Mouse (Mus musculus) midbrain, postnatal 0 days (tissue): ENCODE results near the gene Eif2b5. TPM values are rescaled to one million over a fixed set of nuclear protein-coding genes. Genes with fewer than 3 reads are reported as not detected.

Experiments
- ATAC-seq: fragments of 200-750 bp; cut with Nextera tagmentation; 2 replicates; pipeline ENCODE4 v1.8.0; 2017; ENCODE audit warnings: moderate number of reproducible peaks, mild to moderate bottlenecking, moderate TSS enrichment, moderate library complexity; ENCODE audit not compliant: low FRiP score
- DNase-seq: peaks from one replicate; pipeline ENCODE4 v3.0.0-alpha.2; 2015; ENCODE audit warnings: low spot score
- H3K27ac ChIP-seq: fragments of 300-500 bp; sonication (generic); 2 replicates; pipeline ENCODE4 v1.5.1; 2014; ENCODE audit warnings: low read depth, mild to moderate bottlenecking, low read length, mixed read lengths
- H3K27me3 ChIP-seq: fragments of 300-500 bp; sonication (generic); 2 replicates; pipeline ENCODE4 v1.6.1; 2014; ENCODE audit warnings: low read length, control low read depth, mixed read lengths; ENCODE audit not compliant: insufficient read depth
- H3K36me3 ChIP-seq: fragments of 300-500 bp; sonication (generic); 2 replicates; pipeline ENCODE4 v1.6.1; 2014; ENCODE audit warnings: low read length, control low read depth, mixed read lengths; ENCODE audit not compliant: insufficient read depth
- H3K4me1 ChIP-seq: fragments of 300-500 bp; sonication (generic); 2 replicates; pipeline ENCODE4 v1.6.1; 2014; ENCODE audit warnings: mild to moderate bottlenecking, control low read depth, antibody characterized with exemption, low read length, mixed read lengths; ENCODE audit not compliant: insufficient read depth
- H3K4me2 ChIP-seq: fragments of 300-500 bp; sonication (generic); 2 replicates; pipeline ENCODE4 v1.6.1; 2014; ENCODE audit warnings: low read depth, mild to moderate bottlenecking, low read length, mixed read lengths; ENCODE audit not compliant: poor library complexity, severe bottlenecking
- H3K4me3 ChIP-seq: fragments of 300-500 bp; sonication (generic); 2 replicates; pipeline ENCODE4 v1.5.1; 2014; ENCODE audit warnings: low read depth, mild to moderate bottlenecking, low read length, moderate library complexity
- H3K9ac ChIP-seq: fragments of 300-500 bp; sonication (generic); replicated peaks from 2 replicates; pipeline ENCODE4 v1.6.1; 2014; ENCODE audit warnings: mild to moderate bottlenecking, low read length, moderate library complexity, mixed read lengths; ENCODE audit not compliant: poor library complexity, severe bottlenecking
- H3K9me3 ChIP-seq: fragments of 300-500 bp; sonication (generic); 2 replicates; pipeline ENCODE4 v1.6.1; 2016; ENCODE audit warnings: low read length, control low read depth
- CTCF ChIP-seq: IDR thresholded peaks from 2 replicates; pipeline ENCODE4 v1.5.1; 2016; ENCODE audit warnings: antibody characterized with exemption, mild to moderate bottlenecking
- WGBS: fragments of 180-500 bp; shearing (Covaris S2); extraction: QIAGEN DNeasy Blood & Tissue Kit; methylation state at CpG from one replicate; pipeline ENCODE4 v1.1.7; 2014; 5-methylcytosine and 5-hydroxymethylcytosine counted together
- polyA plus RNA-seq: library from polyadenylated mRNA; unstranded; fragments of >200 nt; fragmentation: Nextera tagmentation; extraction: Ambion mirVana; gene quantifications from 2 replicates; pipeline ENCODE4 v1.2.1, GENCODE M21; 2015
- total RNA-seq: library from RNA; depleted of rRNA; stranded (reverse); fragments of >200 nt; gene quantifications from 2 replicates; pipeline ENCODE4 v1.2.3, GENCODE M21; 2014

Eif2b5 gene
- total and polyA plus RNA-seq, 2 experiments from 2014 or later: 70.0 to 87.2 TPM

DNA sequence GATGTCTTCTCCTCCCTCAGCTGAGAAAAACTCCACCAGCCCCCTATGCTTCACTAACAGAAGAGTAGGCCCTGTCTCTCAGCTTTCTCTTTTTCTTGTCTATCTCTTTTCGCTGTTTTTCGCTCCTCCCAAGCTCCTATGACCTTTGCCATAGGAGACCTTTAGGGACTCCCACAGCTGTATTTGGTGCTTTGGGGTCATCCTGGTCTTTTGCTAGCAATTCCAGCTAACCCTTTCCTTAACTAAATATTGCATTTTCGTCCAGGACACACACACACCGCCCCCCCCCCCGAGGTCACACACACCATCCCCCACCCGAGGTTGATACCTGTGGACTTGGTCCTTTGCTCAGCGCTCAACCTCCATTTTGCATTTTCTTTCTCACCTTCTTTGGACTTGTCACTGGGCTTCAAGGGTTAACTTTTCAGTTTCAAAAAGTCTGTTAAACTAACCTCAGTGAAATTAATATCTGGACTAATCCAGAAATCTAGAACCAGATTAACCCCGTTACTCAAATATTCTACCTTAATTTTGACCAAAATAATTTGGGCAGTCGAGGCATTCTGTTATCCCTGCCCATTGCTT, 37.6 kb downstream of the Eif2b5 start:
- no peak for TF ChIP-seq CTCF
- WGBS: 32% methylated on average over 9 of the region's 9 CpGs
- peaks cover 41% of the 10 kb centered on the region for H3K36me3 ChIP-seq

GRCm38 (mm10) chr16:20537071-20537471, 38.5 kb downstream of the Eif2b5 start:
- TF ChIP-seq CTCF: no peak
- Histone ChIP-seq H3K4me3 (peak overlapping the region; percentile 95), H3K27me3 (no peaks in the 10 kb centered on the region), H3K27ac (peak overlapping the region; percentile 38; the same call in 1 of the 2 replicates), H3K4me1 (peaks cover 17% of the 10 kb centered on the region), H3K4me2 (peak overlapping the region; percentile 79), H3K9me3 (no peaks in the 10 kb centered on the region), H3K36me3 (peaks cover 41% of the 10 kb centered on the region), H3K9ac (peak overlapping the region; percentile 51; the same call in 1 of the 2 replicates)
- ATAC-seq: no peak
- no peak for DNase-seq
- WGBS: 2% methylated on average over 5 of the region's 5 CpGs

More for the DNA sequence above, 37.6 kb downstream of the Eif2b5 start:
- H3K9ac ChIP-seq: peak overlapping the region; percentile 100
- no peak for ATAC-seq
- H3K4me1 ChIP-seq: peaks cover 17% of the 10 kb centered on the region
- H3K27me3 ChIP-seq: no peaks in the 10 kb centered on the region
- no peaks in the 10 kb centered on the region for H3K9me3 ChIP-seq
- H3K27ac ChIP-seq: peak overlapping the region; percentile 92
- peak overlapping the region; percentile 95 for H3K4me3 ChIP-seq
- peak overlapping the region; percentile 79 for H3K4me2 ChIP-seq
- DNase-seq: no peak

DNA sequence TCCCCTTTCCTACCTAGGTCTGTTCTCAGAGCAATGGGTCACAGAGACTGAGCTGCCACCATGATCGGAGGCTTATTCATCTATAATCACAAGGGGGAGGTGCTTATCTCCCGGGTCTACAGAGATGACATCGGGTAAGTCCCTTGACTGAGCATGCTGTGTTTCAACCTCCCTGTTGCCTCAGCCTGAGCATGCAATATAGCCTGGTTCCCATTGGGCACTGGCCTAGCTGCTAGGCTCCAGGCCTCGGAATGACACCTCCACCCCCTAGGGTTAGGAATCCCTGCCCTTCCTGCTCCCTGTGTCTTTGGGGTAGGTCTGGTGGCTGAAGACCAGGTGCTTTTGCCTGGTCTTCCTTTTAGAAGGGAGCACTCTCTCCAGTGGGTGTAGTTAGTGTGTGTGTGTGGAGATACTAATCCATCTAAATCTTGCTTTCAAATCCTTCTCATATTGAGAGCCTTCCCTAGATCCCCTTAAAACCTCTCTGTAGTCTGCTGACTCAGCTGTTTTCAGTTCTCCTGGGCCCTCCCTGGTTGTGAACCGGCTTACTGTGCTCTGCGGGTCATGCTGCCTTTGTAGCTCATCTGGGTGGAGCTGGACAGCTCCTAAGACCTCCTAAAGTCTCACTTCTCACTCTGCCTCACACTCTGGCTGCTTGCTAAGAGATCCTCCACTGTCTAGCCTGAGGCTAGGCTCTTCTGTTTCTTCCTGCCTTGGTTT, 39.1 kb downstream of the Eif2b5 start:
- Histone ChIP-seq H3K27ac (no peak overlapping the region), H3K9me3 (no peaks in the 10 kb centered on the region), H3K4me2 (peak overlapping the region; percentile 79), H3K9ac (peak overlapping the region; percentile 51), H3K36me3 (peaks cover 43% of the 10 kb centered on the region), H3K4me1 (peaks cover 17% of the 10 kb centered on the region), H3K27me3 (no peaks in the 10 kb centered on the region), H3K4me3 (peak overlapping the region; percentile 95; the same call in 1 of the 2 replicates)
- DNase-seq: no peak
- 18% methylated on average over 6 of the region's 6 CpGs for WGBS
- TF ChIP-seq CTCF: no peak
- no peak for ATAC-seq

- no peaks in the 10 kb centered on the region for H3K9me3 ChIP-seq
- H3K4me2 ChIP-seq: no peak overlapping the region
- H3K27ac ChIP-seq: no peak overlapping the region
- no peak overlapping the region for H3K4me3 ChIP-seq
- H3K27me3 ChIP-seq: no peaks in the 10 kb centered on the region
- ATAC-seq (no peak), DNase-seq (no peak)
- H3K4me1 ChIP-seq: peaks cover 17% of the 10 kb centered on the region
- H3K36me3 ChIP-seq: peaks cover 47% of the 10 kb centered on the region
- no peak for TF ChIP-seq CTCF
- 71% methylated on average over 3 of the region's 3 CpGs for WGBS
- no peak overlapping the region for H3K9ac ChIP-seq
These were observed 41.0 kb downstream of the Eif2b5 start for GRCm38 (mm10) chr16:20539649-20540048.

DNA sequence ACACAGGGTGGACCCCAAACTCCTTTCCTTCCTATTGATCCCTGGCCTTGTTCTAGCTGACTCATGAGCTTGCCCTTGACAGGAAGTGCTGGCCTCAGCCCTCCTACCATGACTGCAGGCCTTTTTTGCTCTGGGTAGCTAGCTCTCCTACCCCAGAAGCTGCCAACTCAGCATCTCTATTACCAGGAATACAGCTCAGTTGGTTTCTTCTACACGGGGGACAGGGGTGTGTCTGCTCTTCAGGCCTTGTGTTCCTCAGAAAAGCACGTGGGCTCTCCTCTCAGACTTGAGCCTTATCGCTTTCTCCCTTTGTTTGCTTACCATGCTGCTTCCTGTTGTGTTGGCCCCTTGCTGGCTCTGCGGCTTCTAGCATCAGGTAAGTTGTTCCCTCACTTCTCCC, 41.8 kb downstream of the Eif2b5 start:
- no peak overlapping the region for H3K4me2 ChIP-seq
- H3K4me3 ChIP-seq: no peak overlapping the region
- ATAC-seq (no peak), DNase-seq (no peak)
- no peak for TF ChIP-seq CTCF
- H3K27me3 ChIP-seq: no peaks in the 10 kb centered on the region
- H3K9ac ChIP-seq: no peak overlapping the region
- no peak overlapping the region for H3K27ac ChIP-seq
- WGBS: 87% methylated on average over 4 of the region's 4 CpGs
- H3K9me3 ChIP-seq: no peaks in the 10 kb centered on the region
- peaks cover 53% of the 10 kb centered on the region for H3K36me3 ChIP-seq
- peaks cover 17% of the 10 kb centered on the region for H3K4me1 ChIP-seq

GRCm38 (mm10) chr16:20545696-20546095, 47.1 kb downstream of the Eif2b5 start:
- ATAC-seq: no peak
- no peak overlapping the region for H3K4me3 ChIP-seq
- peaks cover 4% of the 10 kb centered on the region for H3K4me1 ChIP-seq
- no peaks in the 10 kb centered on the region for H3K27me3 ChIP-seq
- H3K9ac ChIP-seq: no peak overlapping the region
- no peak for TF ChIP-seq CTCF
- no peak overlapping the region for H3K4me2 ChIP-seq
- no peaks in the 10 kb centered on the region for H3K9me3 ChIP-seq
- no peak overlapping the region for H3K27ac ChIP-seq
- DNase-seq: no peak
- H3K36me3 ChIP-seq: peaks cover 46% of the 10 kb centered on the region
- 92% methylated on average over 10 of the region's 10 CpGs for WGBS
